Mouse (Mus musculus): ENCODE measurements at regions not wholly inside any gene's neighbourhood (a gene's known extent, or its start where the extent isn't known, plus 50 kb on each side); places are given as distances from the start of the nearest gene placed in this dataset.

DNA sequence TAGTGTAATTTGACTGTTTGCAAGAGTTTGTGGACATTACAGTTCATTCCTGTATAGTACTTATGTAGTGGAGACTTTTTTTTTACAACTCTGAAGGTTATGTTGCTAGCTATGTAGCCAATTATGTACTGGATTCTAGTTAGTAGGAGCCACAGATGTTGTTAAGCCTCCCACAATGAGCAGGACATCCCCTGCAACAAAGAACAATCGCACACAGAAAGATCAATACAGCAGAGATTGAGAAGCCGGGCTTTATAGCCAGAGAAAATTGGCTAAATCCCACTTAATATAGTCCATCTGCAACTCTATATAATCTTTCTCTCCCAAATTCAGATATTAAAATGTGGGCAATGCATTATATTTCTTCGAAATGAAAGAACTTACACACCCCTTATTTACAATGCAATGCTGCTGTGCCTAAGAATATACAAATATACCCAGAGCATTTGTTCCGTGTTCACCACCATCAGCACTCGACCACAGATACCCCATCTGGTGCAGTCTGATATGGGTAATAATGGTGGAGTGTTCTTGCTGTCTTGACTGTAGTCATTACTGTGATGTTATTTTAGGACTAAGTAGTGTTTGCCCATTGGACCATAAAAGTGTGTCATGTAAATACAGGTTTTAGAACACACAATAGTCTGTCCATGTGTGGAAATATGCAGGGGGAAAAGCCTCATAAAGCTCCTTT is 1351.9 kb upstream of the Zeb2 start:
- no peak for DNase-seq

GRCm38 (mm10) chr2:46465389-46465788 is 1348.2 kb upstream of the Zeb2 start:
- DNase-seq = peak; percentile 36

DNA sequence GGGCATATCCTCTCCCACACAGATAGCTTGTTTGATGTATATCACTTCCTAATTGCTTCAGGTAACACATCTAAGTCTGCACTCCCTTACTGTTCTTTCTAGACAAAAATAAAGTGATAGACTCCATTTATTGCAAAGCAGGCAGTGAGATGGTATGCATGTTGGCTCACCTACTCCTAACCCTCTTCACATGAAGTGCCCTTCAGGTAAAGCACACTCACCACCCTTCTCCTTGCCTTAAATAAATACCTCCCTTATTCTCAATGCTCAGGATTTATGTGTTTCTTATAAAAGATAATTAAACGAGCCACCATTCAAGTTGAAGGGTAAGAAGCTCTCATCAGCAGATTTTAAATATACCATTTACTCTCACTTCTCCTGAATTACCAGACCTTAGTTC is 1347.7 kb upstream of the Zeb2 start:
- no peak for DNase-seq

DNA sequence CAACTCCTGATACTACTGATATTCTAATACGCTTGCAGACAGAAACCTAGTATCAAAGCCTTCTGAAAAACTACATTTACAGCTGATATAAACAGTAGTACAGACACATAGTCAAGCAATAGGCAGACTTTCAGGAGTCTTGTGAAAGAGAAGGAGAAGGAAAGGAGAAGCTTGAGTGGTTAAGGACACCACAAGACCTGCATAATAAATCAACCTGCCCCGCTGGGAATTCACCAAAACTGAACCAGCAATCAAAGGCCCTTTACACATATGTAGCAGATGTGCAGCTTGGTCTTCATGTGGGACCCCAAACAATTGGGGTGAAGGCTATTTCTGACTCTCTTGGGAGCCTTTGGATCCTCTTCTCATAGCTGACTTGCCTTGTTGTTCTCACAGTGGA is 1345.5 kb upstream of the Zeb2 start:
- no peak for DNase-seq

GRCm38 (mm10) chr2:46450698-46451097 is 1333.5 kb upstream of the Zeb2 start:
- no peak for DNase-seq

DNA sequence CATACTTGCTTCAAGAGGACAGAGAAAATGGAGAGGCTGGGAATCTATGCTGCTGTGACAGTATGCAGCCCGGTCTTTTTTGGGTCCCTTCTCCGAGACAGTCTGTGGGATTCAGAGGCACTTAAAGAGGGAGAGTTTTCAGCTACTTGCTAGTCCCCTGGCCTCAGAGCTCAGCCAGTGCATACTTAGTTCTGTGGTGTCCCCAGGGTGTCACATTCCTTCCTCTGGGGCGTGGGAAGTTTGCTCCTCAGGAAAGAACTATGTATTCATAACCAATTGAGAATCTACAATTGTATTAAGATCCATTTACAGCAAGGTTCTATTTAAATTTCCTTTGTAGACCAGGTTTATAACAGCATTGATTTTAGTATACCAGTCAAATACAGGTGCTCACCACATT is 1328.1 kb upstream of the Zeb2 start:
- DNase-seq = peak; percentile 32

DNA sequence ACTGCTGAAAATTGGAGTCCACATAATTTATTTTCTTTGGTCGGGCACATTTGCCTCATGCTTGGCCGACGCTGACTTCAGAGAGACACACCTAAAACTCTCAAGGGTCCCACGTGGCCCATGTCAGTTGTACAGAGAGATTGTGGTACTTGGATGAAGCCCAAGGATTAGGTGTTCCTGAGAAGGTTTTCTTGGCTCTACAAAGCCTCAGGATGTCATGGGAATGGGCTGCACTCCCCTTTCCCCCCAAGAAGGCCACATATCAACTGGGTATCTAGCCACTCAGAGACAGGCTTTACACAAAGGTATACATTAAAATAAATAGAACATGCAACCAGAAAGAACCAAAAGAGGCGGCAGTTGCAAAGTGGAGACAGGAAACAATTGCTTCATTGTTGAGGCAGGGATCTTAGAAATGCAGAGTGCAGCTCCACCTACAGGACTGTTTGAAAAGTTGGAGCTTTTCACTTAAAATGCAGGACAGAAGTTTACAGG is 1326.5 kb upstream of the Zeb2 start:
- DNase-seq = peak; percentile 41

GRCm38 (mm10) chr2:46443061-46443685 is 1326.0 kb upstream of the Zeb2 start:
- peak; percentile 34 for DNase-seq

GRCm38 (mm10) chr2:46442576-46442975 is 1325.4 kb upstream of the Zeb2 start:
- peak; percentile 47 for DNase-seq

DNA sequence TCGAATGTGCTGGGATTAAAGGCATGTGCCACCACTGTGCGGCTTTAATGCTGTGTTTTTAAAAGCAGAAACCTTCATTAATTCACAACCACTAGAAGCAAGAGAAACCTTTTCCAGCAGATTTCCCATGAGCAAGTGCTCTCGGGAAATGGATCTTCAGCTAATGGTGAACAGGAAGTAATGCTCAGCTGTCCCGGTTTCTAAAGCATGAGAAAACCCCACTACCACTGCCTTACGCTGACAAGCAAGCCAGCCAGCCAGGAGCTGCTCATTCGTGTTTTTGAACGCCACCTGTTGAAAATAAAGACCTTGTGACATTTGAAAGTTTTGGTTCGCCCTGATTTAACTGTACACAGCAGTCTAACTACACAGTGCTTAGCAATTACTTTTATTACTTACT is 1324.7 kb upstream of the Zeb2 start:
- no peak for DNase-seq

- no peak for DNase-seq
Observed at GRCm38 (mm10) chr2:46441348-46441747, 1324.2 kb upstream of the Zeb2 start.

DNA sequence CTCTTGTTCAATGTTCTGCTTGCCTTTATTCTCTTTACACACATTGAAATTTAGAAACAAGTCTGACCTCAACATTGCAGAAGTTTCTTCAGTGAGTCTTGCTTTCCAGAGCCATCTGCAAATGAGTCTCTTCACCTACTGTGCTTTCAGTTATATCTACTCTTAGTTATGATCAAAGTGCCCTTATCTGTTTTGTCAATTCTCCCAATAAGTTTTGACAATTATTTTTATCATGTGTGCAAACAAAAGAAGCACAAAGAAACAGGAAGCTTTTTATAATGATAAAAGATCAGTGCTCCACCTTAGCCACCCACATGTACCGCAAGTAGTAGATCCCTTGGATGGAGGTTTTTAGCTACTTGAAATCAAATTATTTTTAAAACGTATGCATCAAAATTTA is 1322.8 kb upstream of the Zeb2 start:
- no peak for DNase-seq

DNA sequence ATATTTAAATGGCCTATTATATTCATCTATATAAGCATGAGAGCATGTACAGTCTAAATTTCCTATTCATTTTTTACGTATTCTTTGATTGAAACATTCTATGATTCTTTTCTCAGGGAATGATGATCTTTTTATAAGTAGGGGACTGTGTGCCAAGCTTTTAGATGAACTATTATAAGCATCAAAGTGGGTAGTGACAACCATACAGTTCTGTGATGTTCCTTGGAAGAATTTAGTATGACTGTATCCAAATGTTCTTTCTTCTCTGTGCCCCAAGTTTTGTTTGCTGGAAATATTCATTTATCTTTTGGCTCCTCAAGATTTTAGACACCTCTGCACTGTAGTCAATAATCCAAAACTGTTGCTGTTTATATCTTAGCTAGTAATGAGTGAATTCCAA is 1301.1 kb upstream of the Zeb2 start:
- no peak for DNase-seq

GRCm38 (mm10) chr2:46402373-46403114 is 1285.3 kb upstream of the Zeb2 start:
- no peak for DNase-seq

GRCm38 (mm10) chr2:46394161-46394560 is 1277.0 kb upstream of the Zeb2 start:
- DNase-seq = no peak

- DNase-seq = no peak
Observed at GRCm38 (mm10) chr2:46372847-46373461, 1255.8 kb upstream of the Zeb2 start.

DNA sequence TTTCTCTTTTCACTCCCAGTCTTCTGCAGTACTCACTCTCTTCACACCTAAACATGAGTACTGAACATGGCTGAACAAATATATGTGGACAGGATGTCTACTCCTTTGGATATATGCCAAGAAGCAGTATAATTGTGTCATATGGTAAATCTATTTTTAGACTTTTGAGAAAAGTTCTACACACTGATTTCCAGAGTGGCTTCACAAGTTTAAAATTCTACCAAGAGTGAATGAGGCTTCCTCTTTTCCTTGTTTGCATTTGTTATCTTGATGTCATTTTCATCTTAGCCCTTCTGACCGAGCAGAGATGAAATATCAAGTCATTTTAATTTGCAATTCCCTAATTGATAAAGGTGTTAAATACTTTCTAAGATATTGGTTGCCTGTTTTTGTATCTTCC is 1254.6 kb upstream of the Zeb2 start:
- no peak for DNase-seq

GRCm38 (mm10) chr2:46370949-46371348 is 1253.8 kb upstream of the Zeb2 start:
- no peak for DNase-seq

- no peak for DNase-seq
Observed at GRCm38 (mm10) chr2:46368882-46369281, 1251.7 kb upstream of the Zeb2 start.

DNA sequence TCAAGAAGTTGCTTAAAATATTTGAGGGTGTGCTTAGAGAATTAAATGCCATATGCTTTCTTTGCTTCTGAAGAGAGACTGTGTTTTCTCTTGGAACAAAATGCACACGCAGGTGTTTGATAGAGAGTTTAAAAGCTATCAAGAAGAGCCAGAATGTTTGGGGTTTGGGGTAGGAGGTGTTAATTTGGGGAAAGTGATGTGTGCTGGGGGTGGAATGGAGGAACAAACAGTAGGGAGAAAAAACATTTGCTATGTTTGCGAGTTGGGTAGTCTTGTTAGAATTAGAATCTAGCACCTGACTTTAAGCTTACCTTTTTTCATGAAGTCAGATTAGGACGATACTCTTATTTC is 1248.9 kb upstream of the Zeb2 start:
- no peak for DNase-seq

DNA sequence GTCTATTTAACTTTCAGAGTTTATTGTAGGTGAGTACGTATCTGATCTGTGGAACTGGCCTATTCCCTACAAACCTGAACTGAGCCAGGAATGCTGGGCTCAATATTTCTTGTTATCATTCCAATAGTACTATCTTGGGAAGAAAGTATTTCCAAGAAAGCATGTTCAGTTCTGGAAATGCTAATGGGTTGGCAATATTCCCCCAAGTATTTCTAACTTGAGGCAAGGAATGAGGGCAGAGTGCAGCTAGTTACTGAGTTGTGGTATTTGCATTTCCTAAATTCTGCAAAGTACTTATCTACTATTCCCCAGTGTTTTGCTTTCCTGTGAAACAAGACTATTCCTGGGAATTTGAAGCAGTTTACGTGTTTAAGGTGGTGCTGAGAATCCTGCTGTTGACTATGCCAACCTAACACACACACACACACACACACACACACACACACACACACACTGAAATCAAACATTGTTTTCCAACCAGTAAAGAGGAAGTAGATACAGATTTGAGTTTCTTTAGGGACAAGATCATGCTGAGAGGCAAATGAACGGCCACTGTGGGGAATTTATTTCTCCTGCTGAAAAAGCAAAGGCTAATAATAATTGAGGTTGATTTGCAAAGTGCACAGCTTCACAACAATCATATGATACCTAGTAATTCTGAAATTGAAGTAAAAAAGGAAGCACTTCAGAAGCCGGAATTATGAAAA is 1248.4 kb upstream of the Zeb2 start:
- DNase-seq = no peak

DNA sequence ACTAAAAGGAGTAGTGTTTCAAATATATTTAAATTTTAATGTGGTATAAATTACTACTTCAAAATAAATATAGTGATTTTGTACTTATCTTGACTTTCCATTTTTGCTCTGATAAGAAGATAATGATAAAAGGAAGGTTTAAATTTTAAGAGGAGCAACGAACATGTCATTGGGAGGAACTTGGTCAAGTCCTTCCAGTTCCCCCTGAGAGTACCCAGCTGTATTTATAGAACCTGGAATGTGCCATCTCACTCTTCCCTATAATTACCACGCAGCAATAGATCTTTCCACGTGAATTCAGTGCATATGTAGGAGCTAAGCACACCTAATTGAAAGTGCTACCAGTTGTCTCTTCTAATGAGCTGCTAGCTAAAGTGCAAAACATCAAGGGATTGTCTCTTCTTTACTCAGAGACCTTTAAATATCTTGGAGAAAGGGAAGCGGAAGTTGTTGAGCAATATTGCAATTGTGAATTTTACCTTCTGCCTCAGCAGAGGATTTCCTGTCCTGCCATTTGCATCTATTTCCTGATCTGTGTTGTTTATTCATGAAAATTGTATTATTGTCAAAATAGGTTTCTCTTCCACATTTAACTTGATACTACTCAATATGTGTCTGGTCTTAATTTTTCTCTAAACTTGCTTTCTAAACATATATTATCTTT is 1243.0 kb upstream of the Zeb2 start:
- DNase-seq = no peak
